Mouse (Mus musculus) cerebellum, adult 2 months (tissue): ENCODE results near the gene Vgll4. TPM values are rescaled to one million over a fixed set of nuclear protein-coding genes. Genes with fewer than 3 reads are reported as not detected.

Experiments
- DNase-seq, 2 experiments: peaks; one replicate each; pipeline ENCODE4 v3.0.0; 2021
- H3K27ac ChIP-seq: fragments of 200-500 bp; 2 replicates; pipeline ENCODE4 v1.5.1; 2012; ENCODE audit warnings: low read length, control low read depth, inconsistent platforms; ENCODE audit not compliant: insufficient read depth
- H3K27me3 ChIP-seq: fragments of 200-500 bp; 2 replicates; pipeline ENCODE4 v1.6.1; 2012; ENCODE audit warnings: inconsistent platforms, mild to moderate bottlenecking, low read length, moderate library complexity; ENCODE audit not compliant: control insufficient read depth, insufficient read depth
- H3K4me1 ChIP-seq: fragments of 200-500 bp; 2 replicates; pipeline ENCODE4 v1.6.1; 2011; ENCODE audit warnings: low read length; ENCODE audit not compliant: control insufficient read depth, insufficient read depth
- H3K4me3 ChIP-seq: fragments of 200-500 bp; replicated peaks from 2 replicates; pipeline ENCODE3; 2011; ENCODE audit warnings: mild to moderate bottlenecking, low read depth, low read length, control low read depth; ENCODE audit not compliant: insufficient read depth
- CTCF ChIP-seq: fragments of 200-500 bp; IDR thresholded peaks from 2 replicates; pipeline ENCODE4 v1.5.1; 2011; ENCODE audit warnings: low read depth, mild to moderate bottlenecking, control low read depth, low read length, moderate library complexity, borderline replicate concordance; ENCODE audit not compliant: insufficient read depth
- POLR2A ChIP-seq: fragments of 200-500 bp; IDR thresholded peaks from 2 replicates; pipeline ENCODE4 v1.6.1; 2011; ENCODE audit warnings: low read length, control low read depth, borderline replicate concordance; ENCODE audit not compliant: insufficient read depth
- WGBS: fragments of 180-500 bp; shearing (Covaris S2); methylation state at CpG from one replicate; pipeline ENCODE4 v1.1.7; 2018; 5-methylcytosine and 5-hydroxymethylcytosine counted together
- polyA plus RNA-seq: library from polyadenylated mRNA; depleted of rRNA; stranded (reverse); fragments of >200 nt; gene quantifications from 2 replicates; pipeline ENCODE4 v1.2.3, GENCODE M21; 2012

The Vgll4 gene
- polyA plus RNA-seq, 1 experiment = 23.9 TPM

GRCm38 (mm10) chr6:114952356-114952755 is 17.4 kb downstream of the Vgll4 start:
- H3K4me3 ChIP-seq = no peak overlapping the region
- TF ChIP-seq POLR2A = no peak
- TF ChIP-seq CTCF = no peak
- no peaks in the 10 kb centered on the region for H3K27me3 ChIP-seq
- H3K27ac ChIP-seq = no peak overlapping the region
- DNase-seq = no peak
- H3K4me1 ChIP-seq = no peaks in the 10 kb centered on the region
- WGBS = 51% methylated on average over 5 of the region's 5 CpGs

DNA sequence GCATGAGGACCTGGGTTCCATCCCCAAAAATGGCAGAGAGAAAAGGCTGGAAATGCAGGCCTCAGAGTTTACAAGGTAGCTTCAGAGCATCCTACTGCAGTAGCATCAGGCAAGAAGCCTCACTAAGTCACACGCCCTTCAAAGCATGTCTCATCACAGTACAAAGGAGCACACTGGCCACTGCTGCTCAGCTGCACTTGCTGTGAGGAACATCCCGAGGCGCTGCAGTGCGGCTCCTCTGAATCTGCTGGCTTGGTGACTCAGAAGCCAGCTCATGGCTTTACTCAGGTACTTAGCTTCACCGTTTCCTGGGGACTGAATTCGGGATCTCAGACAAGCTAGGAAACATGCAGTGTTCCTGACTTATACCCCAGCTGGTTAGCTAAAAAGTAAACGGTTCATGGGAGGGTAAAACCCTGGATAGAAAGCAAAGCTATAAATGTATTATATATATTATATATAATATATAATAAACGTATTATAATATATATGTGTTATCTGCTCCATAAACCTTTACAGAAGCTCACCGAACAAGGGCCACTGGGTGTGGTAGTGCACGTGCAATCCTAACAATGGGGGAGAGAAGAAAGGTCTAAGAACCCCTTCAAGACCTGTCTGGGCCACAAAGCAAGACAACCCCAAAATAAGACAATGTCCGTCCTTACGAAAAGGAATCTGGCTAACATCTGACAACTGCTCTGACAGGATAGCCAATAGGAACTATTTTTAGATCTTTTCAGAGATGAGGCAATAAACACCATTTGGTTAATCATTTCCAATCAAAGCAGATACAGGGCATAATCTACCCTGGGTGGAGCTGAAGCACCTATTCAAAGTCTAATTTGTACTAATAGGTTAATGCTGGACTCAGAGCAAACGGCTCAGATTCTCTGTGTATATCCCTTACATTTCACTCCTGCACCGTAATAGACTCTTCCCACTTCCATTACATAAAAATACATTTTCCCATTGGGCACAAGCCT is 25.0 kb downstream of the Vgll4 start:
- Histone ChIP-seq H3K4me3 (no peak overlapping the region), H3K4me1 (no peaks in the 10 kb centered on the region), H3K27ac (no peak overlapping the region), H3K27me3 (no peaks in the 10 kb centered on the region)
- no peak for DNase-seq
- WGBS = 87% methylated on average over 14 of the region's 14 CpGs
- TF ChIP-seq CTCF (no peak), POLR2A (no peak)

- no peak for DNase-seq
- Histone ChIP-seq H3K27ac (no peak overlapping the region), H3K4me3 (no peak overlapping the region), H3K27me3 (no peaks in the 10 kb centered on the region), H3K4me1 (no peaks in the 10 kb centered on the region)
- 66% methylated on average over 8 of the region's 8 CpGs for WGBS
- TF ChIP-seq CTCF = no peak
- TF ChIP-seq POLR2A = no peak
Measured at GRCm38 (mm10) chr6:114941201-114941849, 28.5 kb downstream of the Vgll4 start.

- TF ChIP-seq CTCF = no peak
- TF ChIP-seq POLR2A = no peak
- no peak overlapping the region for H3K27ac ChIP-seq
- H3K4me3 ChIP-seq = no peak overlapping the region
- no peaks in the 10 kb centered on the region for H3K27me3 ChIP-seq
- H3K4me1 ChIP-seq = no peaks in the 10 kb centered on the region
- 70% methylated on average over 2 of the region's 2 CpGs for WGBS
- DNase-seq = no peak
Measured at GRCm38 (mm10) chr6:114939666-114940065, 30.1 kb downstream of the Vgll4 start.

DNA sequence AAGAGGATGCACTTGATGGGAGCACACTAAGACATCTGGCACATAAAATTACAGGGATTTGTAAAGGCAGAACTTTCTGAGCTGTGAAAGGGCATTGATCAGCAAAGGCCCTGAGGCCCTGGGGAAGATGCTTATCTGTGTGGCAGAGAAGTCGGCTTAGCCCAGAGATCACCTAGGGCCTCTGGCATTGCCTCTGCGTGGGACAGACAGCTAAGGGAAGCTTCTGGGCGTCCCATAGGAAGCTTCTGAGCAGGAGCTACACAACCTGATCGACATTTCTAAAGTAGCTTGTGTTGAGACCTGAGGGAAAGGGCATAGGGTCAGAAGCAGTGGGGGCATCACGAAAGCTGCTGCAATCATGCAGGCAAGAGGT is 32.9 kb downstream of the Vgll4 start:
- H3K4me3 ChIP-seq = no peak overlapping the region
- H3K27ac ChIP-seq = no peak overlapping the region
- TF ChIP-seq POLR2A (no peak), CTCF (no peak)
- DNase-seq = no peak
- H3K4me1 ChIP-seq = peaks cover 6% of the 10 kb centered on the region
- WGBS = 86% methylated on average over 5 of the region's 5 CpGs
- no peaks in the 10 kb centered on the region for H3K27me3 ChIP-seq

GRCm38 (mm10) chr6:114936297-114936940 is 33.4 kb downstream of the Vgll4 start:
- no peak for DNase-seq
- H3K27ac ChIP-seq = no peak overlapping the region
- H3K4me3 ChIP-seq = no peak overlapping the region
- TF ChIP-seq CTCF (no peak), POLR2A (no peak)
- WGBS = 89% methylated on average over 19 of the region's 19 CpGs
- H3K27me3 ChIP-seq = no peaks in the 10 kb centered on the region
- peaks cover 9% of the 10 kb centered on the region for H3K4me1 ChIP-seq

GRCm38 (mm10) chr6:114935362-114935761 is 34.4 kb downstream of the Vgll4 start:
- DNase-seq = no peak
- TF ChIP-seq POLR2A (no peak), CTCF (no peak)
- H3K27ac ChIP-seq = no peak overlapping the region
- peaks cover 19% of the 10 kb centered on the region for H3K4me1 ChIP-seq
- H3K4me3 ChIP-seq = no peak overlapping the region
- H3K27me3 ChIP-seq = no peaks in the 10 kb centered on the region
- 77% methylated on average over 3 of the region's 3 CpGs for WGBS

- 30% methylated on average over 11 of the region's 11 CpGs for WGBS
- no peaks in the 10 kb centered on the region for H3K27me3 ChIP-seq
- TF ChIP-seq POLR2A = no peak
- TF ChIP-seq CTCF = no peak
- peaks cover 28% of the 10 kb centered on the region for H3K4me1 ChIP-seq
- H3K4me3 ChIP-seq = no peak overlapping the region
- DNase-seq = peak; percentile 34 to 50
- no peak overlapping the region for H3K27ac ChIP-seq
Measured at GRCm38 (mm10) chr6:114934045-114934444, 35.7 kb downstream of the Vgll4 start.
